7 mouse cellular contexts compared by ENCODE assay signal in the genomic region with DNA sequence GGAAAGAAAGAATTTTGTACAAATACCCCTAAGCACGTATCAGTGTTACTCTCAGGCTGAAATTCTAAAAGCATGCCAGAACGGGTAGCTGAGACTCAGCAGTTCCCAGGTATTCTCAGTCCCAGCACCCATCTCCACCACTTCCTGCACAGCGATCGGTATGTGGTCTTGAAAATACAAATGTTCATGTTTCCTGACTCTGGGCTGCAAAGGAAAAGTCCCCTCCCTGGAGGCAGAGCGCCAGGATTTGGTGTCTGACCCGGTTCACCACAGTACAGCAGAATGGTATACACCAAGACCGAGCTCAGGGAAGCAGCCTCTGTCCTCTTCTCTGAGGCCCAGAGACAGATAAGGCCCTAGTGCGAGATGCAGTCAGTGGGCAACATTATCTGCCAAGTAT.
A peak's percentile ranks its signal among the peaks of the same experiment; 100 is the strongest.
DNase-seq lines count a peak whose midpoint lies in the region.

No protein-coding gene starts in this region.

- DNase-seq in urinary bladder, postnatal 14 days (ENCODE audit: low spot score): peak; percentile 54
- DNase-seq in urinary bladder, adult 2 months (ENCODE audit: low spot score): no peak
- DNase-seq in heart, adult 8-10 months (ENCODE audit: low spot score): peak; percentile 74
- peak; percentile 78 for DNase-seq in kidney, postnatal 14 days
- DNase-seq in layer of hippocampus, postnatal 10 days (ENCODE audit: low spot score in 2 of 2): no peak
- DNase-seq in right cerebral cortex, postnatal 36 days (ENCODE audit: low spot score in 2 of 2): no peak
- no peak for DNase-seq in ovary, adult 18-20 months (ENCODE audit: low spot score)

Comparison
In these comparisons a context has a peak if more than half of its experiments do, and no peak if none do; other contexts are left out.
1. DNase-seq: peak in urinary bladder, postnatal 14 days (single experiment), heart, adult 8-10 months (single experiment) and kidney, postnatal 14 days (single experiment); none in urinary bladder, adult 2 months (single experiment), layer of hippocampus, postnatal 10 days (0 of 2), right cerebral cortex, postnatal 36 days (0 of 2) and ovary, adult 18-20 months (single experiment).